Mouse (Mus musculus) spleen, adult 2 months (tissue): ENCODE data around the gene Ddx24.

ENCODE experiments used
- CTCF ChIP-seq: fragments of 200-500 bp; IDR thresholded peaks from 2 replicates; pipeline ENCODE4 v1.5.1; 2011; ENCODE audit warnings: mild to moderate bottlenecking, inconsistent platforms; ENCODE audit not compliant: insufficient read depth, insufficient read length, insufficient replicate concordance; ENCODE audit errors: extremely low read depth
- POLR2A ChIP-seq: fragments of 200-500 bp; IDR thresholded peaks from 2 replicates; pipeline ENCODE4 v1.6.1; 2011; ENCODE audit warnings: low read depth, low read length, inconsistent platforms

DNA sequence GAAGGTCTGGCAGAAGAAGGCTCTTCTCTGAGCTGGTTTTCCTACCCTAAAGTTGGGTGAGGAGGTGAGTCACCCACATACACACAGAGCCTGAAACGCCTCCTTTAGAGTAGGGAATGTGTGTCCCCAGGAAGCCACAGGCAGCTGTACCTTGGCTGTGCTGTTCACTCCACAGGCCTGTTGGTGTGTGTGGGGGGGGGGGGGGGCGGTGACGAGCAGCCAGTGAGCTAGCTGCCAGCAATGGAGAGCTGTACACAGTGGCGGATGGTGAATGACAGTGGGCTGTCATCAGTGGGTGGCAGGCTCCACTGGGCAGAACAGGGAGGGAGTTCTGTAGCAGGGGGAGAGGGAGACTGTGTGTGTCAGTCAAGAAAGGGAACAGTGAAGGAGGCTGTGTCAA, 48.9 kb downstream of the Ddx24 start:
- TF ChIP-seq CTCF = no peak
- TF ChIP-seq POLR2A = no peak
